Mouse (Mus musculus) testis, adult 2 months (tissue): ENCODE measurements at regions not wholly inside any gene's neighbourhood (a gene's known extent, or its start where the extent isn't known, plus 50 kb on each side); places are given as distances from the start of the nearest gene placed in this dataset.

Experiments
- CTCF ChIP-seq: fragments of 200-500 bp; IDR thresholded peaks from 2 replicates; pipeline ENCODE4 v1.5.1; 2012; ENCODE audit warnings: low read depth, mild to moderate bottlenecking, inconsistent platforms, low read length, moderate library complexity; ENCODE audit not compliant: control insufficient read depth, insufficient read depth, insufficient replicate concordance
- POLR2A ChIP-seq: fragments of 200-500 bp; IDR thresholded peaks from 2 replicates; pipeline ENCODE4 v1.6.1; 2012; ENCODE audit warnings: low read depth, mild to moderate bottlenecking, inconsistent platforms, low read length, moderate library complexity; ENCODE audit not compliant: control insufficient read depth

DNA sequence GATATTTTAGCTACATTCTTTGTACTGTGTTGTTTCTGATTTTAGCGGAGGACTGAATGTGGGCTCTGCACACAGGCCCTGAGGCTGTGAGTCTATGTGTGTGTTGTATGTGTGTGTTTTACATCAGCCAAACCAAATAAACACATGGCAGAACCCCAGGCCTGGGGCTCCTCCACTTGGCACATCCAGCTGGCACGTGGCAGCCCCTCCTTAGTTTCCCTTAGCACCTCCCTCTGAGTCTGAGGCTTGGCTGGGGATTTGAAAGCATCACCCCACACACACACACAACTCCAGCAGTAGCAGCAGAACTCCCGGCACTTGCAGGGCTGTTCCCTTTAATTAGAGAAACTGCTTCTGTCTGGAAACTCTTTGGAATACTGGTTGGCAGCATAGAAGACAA lies 515.1 kb downstream of the Insc start:
- TF ChIP-seq CTCF = no peak
- TF ChIP-seq POLR2A = no peak
